Mouse (Mus musculus): ENCODE results near the gene Ciita. TPM values are rescaled to one million over a fixed set of nuclear protein-coding genes. Genes with fewer than 3 reads are reported as not detected.

The Ciita gene
- total and polyA plus RNA-seq, 3 experiments = 39.1 to 69.6 (median 39.8) TPM

DNA sequence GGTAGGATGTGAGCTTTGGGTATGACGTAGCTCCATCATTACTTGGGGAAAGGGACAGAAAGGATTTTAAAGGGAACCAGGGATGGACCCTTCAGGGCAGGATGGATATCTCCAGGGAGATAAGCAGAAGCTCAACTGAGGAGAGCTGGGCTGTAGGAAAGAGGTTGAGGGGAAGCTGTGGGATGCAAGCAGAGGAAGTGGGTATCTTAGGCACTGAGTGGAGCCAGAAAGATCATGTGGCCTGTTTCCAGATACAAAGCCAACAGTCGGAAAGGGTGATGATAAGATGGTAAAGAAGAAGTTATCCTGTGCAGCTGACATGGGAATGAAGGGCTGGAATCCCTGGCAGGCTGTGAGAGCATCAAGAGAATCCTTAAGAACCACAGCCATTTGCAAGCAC is 18.7 kb upstream of the Ciita start:
- dilution Hi-C loops (cut with MboI; ENCODE audit: extremely low pct_ligation_motif_present, extremely low pct_unique_long_range_greater_than_20kb, low sequenced_read_pairs) = no loop called here
- TF ChIP-seq SIN3A (IDR thresholded peaks at IDR 0.05; ENCODE audit: low read length) = no peak
- no peak for TF ChIP-seq NRF1 (IDR thresholded peaks at IDR 0.05; ENCODE audit: low read depth, low read length)
- no peak for TF ChIP-seq TBP (conservative IDR thresholded peaks at IDR 0.05; ENCODE audit: low read depth, low read length)
- no peak overlapping the region for H3K9ac ChIP-seq (ENCODE audit: insufficient read depth, low read depth)

GRCm38 (mm10) chr16:10465011-10465681 is 14.7 kb upstream of the Ciita start:
- Histone ChIP-seq H3K9ac (ENCODE audit: insufficient read depth, low read depth) (no peak overlapping the region), H3K9me3 (replicated peaks; ENCODE audit: low read length) (no peaks in the 10 kb centered on the region), H3K36me3 (replicated peaks in 1 of 2; ENCODE audit: control insufficient read depth in 1 of 2, insufficient read depth in 1 of 2, low read length in 1 of 2) (no peaks in the 10 kb centered on the region), H3K27me3 (replicated peaks) (no peaks in the 10 kb centered on the region), H3K4me1 (ENCODE audit: control insufficient read depth in 1 of 2, insufficient read depth in 2 of 2) (peaks cover 7 to 43% of the 10 kb centered on the region in 2 experiments), H3K4me2 (ENCODE audit: insufficient read depth, low read depth, poor library complexity, severe bottlenecking) (no peak overlapping the region), H3K4me3 (replicated peaks in 1 of 3; ENCODE audit: low read depth in 2 of 3, low read length in 2 of 3, poor library complexity in 1 of 3) (no peak overlapping the region), H3K27ac (ENCODE audit: insufficient read depth, low read depth) (no peak overlapping the region), H3K79me2 (replicated peaks; ENCODE audit: control insufficient read depth, extremely low read depth, insufficient read depth, poor library complexity, severe bottlenecking) (no peaks in the 10 kb centered on the region)
- in situ Hi-C loops (cut with MboI; ENCODE audit: low pct_ligation_motif_present, low pct_unique_long_range_greater_than_20kb, low sequenced_read_pairs) (no loop called here), dilution Hi-C loops (cut with MboI; ENCODE audit: extremely low pct_ligation_motif_present, extremely low pct_unique_long_range_greater_than_20kb, low sequenced_read_pairs) (no loop called here)
- no peak for DNase-seq (ENCODE audit: extremely low read depth)
- TF ChIP-seq GABPA (IDR thresholded peaks at IDR 0.05; ENCODE audit: insufficient replicate concordance, low read depth, low read length) = no peak
- TF ChIP-seq MYC (IDR thresholded peaks at IDR 0.05; ENCODE audit: low read depth, low read length) = no peak
- no peak for TF ChIP-seq IRF4 (IDR thresholded peaks at IDR 0.05; ENCODE audit: low read depth, low read length)
- no peak for TF ChIP-seq POLR2A (IDR thresholded peaks at IDR 0.05; ENCODE audit: low read depth, low read length)
- no peak for TF ChIP-seq NELFE (IDR thresholded peaks at IDR 0.05; ENCODE audit: low read depth, low read length)
- no peak for TF ChIP-seq EP300 (IDR thresholded peaks at IDR 0.05; ENCODE audit: low read length)
- TF ChIP-seq PAX5 (IDR thresholded peaks at IDR 0.05; ENCODE audit: low read length) = no peak
- TF ChIP-seq JUND (conservative IDR thresholded peaks at IDR 0.05; ENCODE audit: low read depth, low read length) = no peak
- TF ChIP-seq RCOR1 (conservative IDR thresholded peaks at IDR 0.05; ENCODE audit: low read depth, low read length) = no peak
- TF ChIP-seq CHD2 (IDR thresholded peaks at IDR 0.05; ENCODE audit: low read length) = no peak
- TF ChIP-seq ZMIZ1 (IDR thresholded peaks at IDR 0.05; ENCODE audit: low read depth, low read length) = no peak
- no peak for TF ChIP-seq HCFC1 (IDR thresholded peaks at IDR 0.05; ENCODE audit: low read depth, low read length)
- TF ChIP-seq CTCF (conservative IDR thresholded peaks at IDR 0.05 in 1 of 2, IDR thresholded peaks at IDR 0.05 in 1 of 2; ENCODE audit: low read depth in 2 of 2, low read length in 2 of 2) = no peak
- peak; percentile 81 for TF ChIP-seq USF1 (IDR thresholded peaks at IDR 0.05; ENCODE audit: low read depth, low read length)
- TF ChIP-seq ZKSCAN1 (IDR thresholded peaks at IDR 0.05; ENCODE audit: borderline replicate concordance, low read depth, low read length) = no peak
- TF ChIP-seq JUN (IDR thresholded peaks at IDR 0.05; ENCODE audit: insufficient read depth, low read depth, low read length) = no peak
- no peak for TF ChIP-seq POLR2AphosphoS2 (IDR thresholded peaks at IDR 0.05; ENCODE audit: low read depth, low read length)
- TF ChIP-seq MAX (IDR thresholded peaks at IDR 0.05; ENCODE audit: low read length) = peak; percentile 80
- TF ChIP-seq USF2 (conservative IDR thresholded peaks at IDR 0.05; ENCODE audit: low read depth, low read length) = peak; percentile 67
- no peak for TF ChIP-seq SMC3 (IDR thresholded peaks at IDR 0.05; ENCODE audit: low read depth, low read length)
- TF ChIP-seq RAD21 (IDR thresholded peaks at IDR 0.05; ENCODE audit: low read depth, low read length) = no peak
- TF ChIP-seq ETS1 (conservative IDR thresholded peaks at IDR 0.05; ENCODE audit: low read depth, low read length) = 0 out of 2 replicates have a peak, but pooled peaks have one; percentile 9
- no peak for TF ChIP-seq MXI1 (IDR thresholded peaks at IDR 0.05; ENCODE audit: low read depth, low read length)
- no peak for TF ChIP-seq E2F4 (IDR thresholded peaks at IDR 0.05; ENCODE audit: insufficient replicate concordance, low read depth, low read length)
- TF ChIP-seq NRF1 (IDR thresholded peaks at IDR 0.05; ENCODE audit: low read depth, low read length) = no peak
- no peak for TF ChIP-seq TBP (conservative IDR thresholded peaks at IDR 0.05; ENCODE audit: low read depth, low read length)
- no peak for TF ChIP-seq KAT2A (IDR thresholded peaks at IDR 0.05; ENCODE audit: insufficient replicate concordance, low read length)
- no peak for TF ChIP-seq ELF1 (IDR thresholded peaks at IDR 0.05; ENCODE audit: low read depth, low read length)
- TF ChIP-seq TCF12 (IDR thresholded peaks at IDR 0.05; ENCODE audit: low read depth, low read length) = no peak
- TF ChIP-seq SIN3A (IDR thresholded peaks at IDR 0.05; ENCODE audit: low read length) = no peak
- TF ChIP-seq ZC3H11A (IDR thresholded peaks at IDR 0.05; ENCODE audit: low read depth, low read length) = no peak
- TF ChIP-seq BHLHE40 (IDR thresholded peaks at IDR 0.05; ENCODE audit: low read depth, low read length) = peak; percentile 75

More for the DNA sequence above, 18.7 kb upstream of the Ciita start:
- H3K9me3 ChIP-seq (replicated peaks; ENCODE audit: low read length) = no peaks in the 10 kb centered on the region
- H3K36me3 ChIP-seq (replicated peaks in 1 of 2; ENCODE audit: control insufficient read depth in 1 of 2, insufficient read depth in 1 of 2, low read length in 1 of 2) = no peaks in the 10 kb centered on the region
- no peaks in the 10 kb centered on the region for H3K27me3 ChIP-seq (replicated peaks)
- peaks cover 7 to 31% of the 10 kb centered on the region in 2 experiments for H3K4me1 ChIP-seq (ENCODE audit: control insufficient read depth in 1 of 2, insufficient read depth in 2 of 2)
- H3K4me2 ChIP-seq (ENCODE audit: insufficient read depth, low read depth, poor library complexity, severe bottlenecking) = no peak overlapping the region
- no peak for DNase-seq (ENCODE audit: extremely low read depth)
- in situ Hi-C loops (cut with MboI; ENCODE audit: low pct_ligation_motif_present, low pct_unique_long_range_greater_than_20kb, low sequenced_read_pairs) = no loop called here
- H3K79me2 ChIP-seq (replicated peaks; ENCODE audit: control insufficient read depth, extremely low read depth, insufficient read depth, poor library complexity, severe bottlenecking) = no peaks in the 10 kb centered on the region
- no peak overlapping the region for H3K27ac ChIP-seq (ENCODE audit: insufficient read depth, low read depth)
- H3K4me3 ChIP-seq (replicated peaks in 1 of 3; ENCODE audit: low read depth in 2 of 3, low read length in 2 of 3, poor library complexity in 1 of 3) = no peak overlapping the region

Data from CH12.LX (cell line).